Mouse (Mus musculus) monocyte, adult 5-6 weeks (primary cell): ENCODE measurements around the gene Ppp4c. TPM values are rescaled to one million over a fixed set of nuclear protein-coding genes. Genes with fewer than 3 reads are reported as not detected.
A peak's percentile ranks its signal among the peaks of the same experiment; 100 is the strongest.
"Not testable (repeated sequence)": the region's sequence is repeated elsewhere in the genome, so short reads cannot be mapped to it uniquely, and the experiment has no call there.

Source experiments
- ATAC-seq: fragments of 153-309, 156-312 bp; replicated peaks from 2 replicates; pipeline ENCODE4 v1.8.0; 2017; ENCODE audit warnings: mild to moderate bottlenecking; ENCODE audit not compliant: low TSS enrichment, insufficient number of reproducible peaks, severe bottlenecking, poor library complexity, low FRiP score
- total RNA-seq: library from RNA; stranded (forward); fragments of 200-1000, 200-491, 200-594 nt; gene quantifications from 3 replicates; pipeline ENCODE4 v1.2.3, GENCODE M21; 2017

Ppp4c gene
- total RNA-seq, 1 experiment from 2014 or later, result 235 TPM

DNA sequence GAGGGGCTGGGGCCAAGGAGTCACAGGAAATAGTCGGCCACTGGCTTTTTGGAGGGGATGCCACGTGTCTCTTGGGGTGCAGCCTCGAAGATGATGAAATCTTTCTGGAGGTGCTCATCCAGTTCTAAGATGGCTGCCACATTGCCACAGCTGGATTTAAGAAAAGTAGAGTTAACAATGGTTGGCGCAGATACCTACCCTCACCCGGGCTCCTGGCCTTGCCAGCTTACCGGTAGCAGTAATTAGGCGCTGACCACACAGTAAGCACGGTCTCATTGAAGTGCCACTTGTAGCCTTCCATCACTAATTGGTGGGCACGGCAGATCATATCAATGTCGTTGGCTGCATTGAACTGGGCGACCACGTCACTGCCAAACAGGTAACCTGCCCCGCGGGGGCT is 6.2 kb downstream of the Ppp4c start:
- no peak for ATAC-seq

DNA sequence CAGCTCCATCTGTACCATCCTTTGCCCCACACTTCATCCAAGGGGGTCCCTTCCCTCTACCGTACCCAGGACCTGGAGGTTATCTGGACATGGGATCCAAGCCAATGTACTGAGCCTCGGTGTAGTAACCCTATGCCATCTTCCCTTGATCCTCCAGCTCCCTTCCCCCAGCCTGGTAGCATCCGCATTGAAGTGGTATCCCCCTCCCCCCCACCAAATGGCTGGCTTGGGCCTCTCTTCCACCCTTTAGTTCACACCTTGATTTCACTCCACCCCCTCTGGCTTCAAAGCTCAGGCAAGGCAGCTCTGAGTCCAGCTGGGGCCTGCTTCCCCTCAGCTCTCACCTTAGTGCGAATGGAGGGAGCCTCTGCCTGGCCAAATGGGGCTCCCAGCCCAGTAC is 7.2 kb downstream of the Ppp4c start:
- no peak for ATAC-seq

DNA sequence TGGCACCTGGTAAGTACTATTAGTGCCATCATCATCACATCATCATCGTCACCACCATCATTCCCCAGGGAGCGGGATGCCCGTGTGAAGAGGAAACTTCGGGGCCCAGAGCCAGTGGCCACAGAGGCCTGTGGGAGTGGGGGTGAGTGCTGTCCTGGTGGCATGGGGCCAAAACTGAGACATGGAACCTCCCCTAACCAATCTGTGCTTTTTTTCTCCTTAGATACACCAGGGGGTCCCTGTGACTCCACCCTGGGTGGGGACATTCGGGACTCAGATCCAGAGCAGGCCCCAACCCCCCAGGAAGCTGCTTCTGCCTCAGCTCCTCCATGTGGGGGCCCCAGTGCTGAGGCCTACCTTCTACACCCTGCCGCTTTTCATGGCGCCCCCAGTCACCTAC is 7.8 kb downstream of the Ppp4c start:
- no peak for ATAC-seq

DNA sequence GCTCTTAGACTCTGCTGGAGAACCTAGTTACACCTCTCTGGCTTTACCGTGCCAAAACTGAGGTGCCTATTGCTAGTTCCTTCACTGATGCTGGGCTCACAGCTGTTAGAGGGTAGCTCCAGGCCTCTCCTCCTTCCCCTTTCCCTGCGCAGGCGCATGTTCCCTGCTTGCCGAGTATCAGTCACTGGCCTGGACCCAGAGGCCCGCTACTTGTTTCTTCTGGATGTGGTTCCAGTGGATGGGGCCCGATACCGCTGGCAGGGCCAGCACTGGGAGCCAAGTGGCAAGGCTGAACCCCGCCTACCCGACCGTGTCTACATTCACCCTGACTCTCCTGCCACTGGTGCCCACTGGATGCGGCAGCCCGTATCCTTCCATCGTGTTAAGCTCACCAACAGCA is 9.6 kb downstream of the Ppp4c start:
- ATAC-seq, result no peak

DNA sequence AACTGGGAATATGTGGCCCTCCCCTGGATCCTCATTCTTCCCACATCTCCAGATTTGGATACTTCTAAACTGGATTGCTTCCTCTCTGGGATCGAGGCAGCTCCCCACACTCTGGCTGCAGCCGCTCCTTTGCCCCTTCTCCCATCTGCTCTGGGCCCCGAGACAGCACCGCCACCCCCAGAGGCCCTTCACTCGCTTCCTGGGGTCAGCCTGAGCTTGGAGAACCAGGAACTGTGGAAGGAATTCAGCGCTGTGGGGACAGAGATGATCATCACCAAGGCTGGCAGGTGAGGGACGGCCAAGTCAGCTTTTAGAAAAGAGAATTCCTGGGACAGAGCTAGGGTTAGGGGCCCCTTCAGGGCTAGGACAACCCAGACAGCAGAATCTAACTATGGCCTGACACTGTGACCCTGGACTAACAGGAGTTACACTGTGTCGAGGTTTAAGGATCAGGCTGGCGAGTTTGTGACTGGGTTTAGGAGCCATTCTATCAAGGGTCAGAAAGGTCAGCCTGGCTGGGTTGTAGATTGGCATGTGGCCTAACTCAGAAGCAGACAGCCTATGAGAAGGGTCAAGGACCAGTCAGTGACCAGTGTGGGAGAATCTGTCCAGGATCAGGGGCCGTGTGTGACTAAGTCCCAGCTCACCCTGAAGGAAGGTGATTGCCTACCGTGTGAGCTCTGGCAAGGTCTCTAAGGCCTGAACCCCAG is 10.5 kb downstream of the Ppp4c start:
- no peak for ATAC-seq

DNA sequence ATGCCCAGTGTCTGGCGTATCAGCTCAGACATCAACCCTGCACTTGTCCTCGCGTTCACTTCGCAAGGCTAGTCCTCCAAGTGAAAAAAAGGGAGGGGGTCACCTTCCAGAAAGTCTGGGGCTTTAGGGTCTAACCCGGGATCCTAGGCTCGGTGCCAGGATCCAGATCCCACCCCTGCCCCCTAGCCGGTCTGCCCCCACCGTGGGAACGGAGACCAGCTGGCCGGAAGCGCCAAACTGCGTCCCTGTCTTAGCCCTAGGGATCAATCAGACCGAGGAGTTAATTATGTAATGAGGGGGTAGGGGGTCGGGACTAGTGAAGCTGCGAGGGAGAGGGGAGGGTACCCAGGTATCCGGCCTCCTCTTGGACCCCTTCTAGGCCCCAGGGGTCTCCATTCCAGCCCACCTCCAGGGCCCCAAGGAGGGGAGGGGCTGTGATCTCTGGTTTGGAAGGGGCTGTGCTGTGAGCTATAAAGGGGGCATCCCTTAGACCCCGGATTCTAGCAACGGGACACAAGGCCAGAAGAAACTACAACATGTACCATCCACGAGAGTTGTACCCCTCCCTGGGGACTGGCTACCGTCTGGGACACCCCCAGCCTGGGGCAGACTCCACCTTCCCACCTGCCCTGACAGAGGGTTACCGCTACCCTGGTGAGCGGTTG is 11.2 kb downstream of the Ppp4c start, which contains the start of gene Tbx6:
Tbx6 (plus strand) TSS at position 513 of the 665 bp plus-strand sequence.
- ATAC-seq, result no peak

DNA sequence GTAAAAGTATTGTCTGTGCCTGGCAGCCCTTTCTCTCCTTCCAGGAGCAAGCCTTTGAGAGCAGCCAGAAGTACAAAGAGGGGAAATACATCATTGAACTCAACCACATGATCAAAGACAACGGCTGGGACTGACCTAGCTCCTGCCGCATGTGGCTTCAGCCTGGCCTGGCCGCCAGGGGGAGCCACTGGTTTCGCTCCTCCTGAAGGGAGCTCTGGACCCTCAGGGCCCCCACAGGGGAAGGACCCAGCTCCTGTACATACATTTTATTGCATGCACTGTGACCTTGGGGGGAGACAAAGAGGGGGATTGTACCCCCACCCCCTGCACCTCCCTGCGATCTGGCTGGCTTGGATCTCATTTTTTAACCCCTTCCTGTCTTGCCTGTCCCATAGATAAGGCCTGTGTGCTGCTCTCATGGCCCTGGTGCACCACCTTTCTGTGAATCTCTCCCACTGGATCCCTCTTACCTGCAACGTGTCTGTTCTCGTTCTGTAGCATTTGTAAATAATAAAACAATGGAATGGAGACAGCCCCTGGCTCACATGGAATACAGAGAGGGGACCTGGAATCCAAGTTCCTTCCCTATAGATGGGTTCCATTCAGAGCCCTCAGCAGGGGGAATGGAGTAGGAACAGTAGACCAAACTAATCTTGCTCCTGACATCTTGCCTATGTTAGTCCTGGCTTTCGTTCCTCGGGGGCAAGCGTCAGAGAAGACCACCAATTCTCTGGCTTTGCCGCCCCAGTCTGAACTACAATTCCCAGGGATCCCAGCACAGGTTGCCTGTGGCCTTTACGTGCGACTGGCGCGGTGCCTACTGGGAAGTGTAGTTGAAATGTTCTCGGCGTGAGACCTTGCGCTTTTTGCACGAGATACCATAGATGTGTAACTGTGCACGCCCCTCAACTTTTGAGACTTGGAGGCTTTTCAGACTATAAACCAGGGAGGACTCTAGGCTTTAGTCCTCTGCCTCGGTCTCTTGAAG is 12.0 kb downstream of the Ppp4c start:
- peak; percentile 59 for ATAC-seq

DNA sequence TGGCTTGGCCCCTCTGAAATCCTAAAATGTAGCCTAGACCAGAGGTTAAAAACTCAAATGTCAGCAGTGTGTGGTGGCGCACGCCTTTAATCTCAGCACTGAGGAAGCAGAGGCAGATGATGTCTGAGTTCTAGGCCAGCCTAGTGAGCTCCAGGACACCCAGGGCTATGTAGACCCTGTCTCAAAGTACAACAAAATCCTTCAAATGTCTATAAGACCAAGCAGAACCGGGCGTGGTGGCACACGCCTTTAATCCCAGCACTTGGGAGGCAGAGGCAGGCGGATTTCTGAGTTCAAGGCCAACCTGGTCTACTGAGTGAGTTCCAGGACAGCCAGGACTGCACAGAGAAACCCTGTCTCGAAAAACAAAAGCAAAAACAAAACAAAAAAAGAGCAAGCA is 13.2 kb downstream of the Ppp4c start:
- not testable (repeated sequence) for ATAC-seq

DNA sequence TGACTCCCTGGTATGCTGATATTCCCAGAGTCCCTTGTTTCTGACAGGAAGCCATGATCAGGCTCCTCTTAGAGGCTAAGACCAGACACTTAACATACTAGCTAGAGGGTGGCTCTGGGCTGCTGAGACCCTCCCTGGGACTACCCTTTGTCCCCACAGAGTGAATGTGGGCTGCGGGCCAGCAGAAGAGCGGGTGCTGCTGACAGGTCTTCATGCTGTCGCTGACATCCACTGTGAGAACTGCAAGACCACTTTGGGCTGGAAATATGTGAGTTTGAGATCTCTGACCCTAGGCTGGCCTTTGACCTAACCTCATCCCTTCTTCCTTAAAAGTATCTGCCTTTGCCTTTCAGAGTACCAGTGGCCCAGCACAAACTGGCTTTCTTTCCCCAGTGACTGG is 14.1 kb downstream of the Ppp4c start:
- ATAC-seq, result no peak

DNA sequence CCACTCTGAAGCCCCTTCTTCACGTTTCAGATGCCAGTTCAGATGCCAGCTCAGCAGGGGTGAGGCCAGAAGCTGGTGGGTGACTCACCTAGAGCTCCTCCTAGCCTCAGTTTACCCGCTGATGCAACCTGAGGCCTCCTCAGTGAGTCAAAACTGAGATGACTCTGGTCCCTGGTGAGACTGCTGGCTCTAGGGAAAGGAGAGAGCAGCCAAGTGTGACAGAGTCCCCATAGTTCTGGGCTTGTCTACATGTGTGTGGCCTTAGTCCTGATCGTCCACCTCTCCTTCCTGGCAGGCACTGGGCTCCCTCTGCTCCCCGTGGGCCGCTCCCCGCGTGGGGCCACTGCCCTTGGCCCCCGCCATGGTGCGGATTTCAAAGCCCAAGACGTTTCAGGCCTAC is 14.8 kb downstream of the Ppp4c start:
- no peak for ATAC-seq

DNA sequence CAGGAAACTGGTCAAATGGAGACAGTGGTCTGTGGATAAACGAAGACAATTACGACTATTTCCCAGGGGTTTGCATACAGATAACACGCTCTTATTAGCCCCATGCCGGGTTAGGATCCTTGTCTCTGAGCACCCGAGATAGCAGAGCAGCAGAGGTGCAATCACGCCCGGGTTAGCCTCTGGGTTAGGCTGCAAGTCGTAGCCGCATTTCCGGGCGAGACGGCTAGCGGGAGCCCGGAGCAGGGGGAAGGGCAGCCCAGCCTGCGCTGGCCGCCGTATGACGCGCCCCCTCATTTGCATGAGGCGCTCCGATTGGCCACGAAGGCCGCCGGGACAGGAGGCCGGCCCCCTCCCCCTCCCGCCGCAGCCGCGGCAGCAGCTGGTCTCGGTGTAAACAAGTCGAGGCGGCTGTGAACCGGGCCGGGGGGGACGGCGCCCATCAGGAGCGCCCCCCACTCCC is 15.7 kb downstream of the Ppp4c start, which contains the start of gene Ypel3:
Ypel3 (plus strand) TSS at position 358 of the 460 bp plus-strand sequence.
- peak; percentile 77 for ATAC-seq

DNA sequence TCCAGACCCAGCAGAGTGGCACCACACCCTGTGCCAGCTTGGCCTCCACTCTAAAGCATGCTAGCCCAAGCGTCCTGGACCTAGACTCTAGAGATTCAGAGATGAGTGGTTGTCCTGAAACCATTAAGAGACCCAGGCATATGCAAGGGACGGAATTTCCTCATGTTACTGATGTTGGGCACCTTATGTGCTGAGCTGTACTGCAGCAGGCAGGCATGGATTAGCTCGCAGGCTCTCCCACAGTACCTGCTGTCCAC is 16.4 kb downstream of the Ppp4c start:
- no peak for ATAC-seq

DNA sequence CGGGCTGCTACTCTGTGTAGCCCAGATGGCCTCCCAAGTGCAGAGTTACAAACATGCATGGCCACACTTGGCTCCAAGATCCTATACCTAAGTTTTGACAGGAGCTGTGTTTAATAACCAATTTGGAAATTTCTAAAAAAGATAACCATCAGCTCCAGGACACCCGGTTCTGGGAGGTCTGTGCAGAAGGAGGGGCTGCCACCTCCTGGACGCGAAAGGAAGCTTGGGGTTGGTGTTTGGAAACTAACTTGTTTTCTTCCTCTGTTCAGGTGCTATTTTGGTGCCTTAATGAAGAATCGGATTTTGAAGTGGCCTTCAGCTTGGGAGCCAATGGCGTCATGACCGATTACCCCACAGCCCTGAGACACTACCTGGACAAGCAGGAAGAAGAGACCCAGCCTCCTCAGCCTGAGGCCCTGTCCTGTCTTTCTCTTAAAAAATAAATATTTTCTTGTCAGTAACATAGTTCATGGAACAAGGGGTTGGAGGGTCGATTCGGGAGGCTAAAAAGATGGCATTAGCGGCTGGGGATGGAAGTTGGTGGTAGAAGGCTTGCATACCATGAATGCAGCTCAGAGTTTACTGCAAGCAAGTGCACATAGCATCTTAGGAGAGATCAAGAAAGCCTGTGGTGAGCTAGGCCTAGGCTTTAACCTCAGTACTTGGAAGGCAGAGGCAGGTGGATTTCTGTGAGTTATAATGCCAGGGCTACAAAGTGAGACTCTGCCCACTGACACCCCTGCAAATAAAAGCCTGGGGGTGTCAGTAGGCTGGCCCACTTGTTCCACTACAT is 16.9 kb downstream of the Ppp4c start:
- no peak for ATAC-seq

DNA sequence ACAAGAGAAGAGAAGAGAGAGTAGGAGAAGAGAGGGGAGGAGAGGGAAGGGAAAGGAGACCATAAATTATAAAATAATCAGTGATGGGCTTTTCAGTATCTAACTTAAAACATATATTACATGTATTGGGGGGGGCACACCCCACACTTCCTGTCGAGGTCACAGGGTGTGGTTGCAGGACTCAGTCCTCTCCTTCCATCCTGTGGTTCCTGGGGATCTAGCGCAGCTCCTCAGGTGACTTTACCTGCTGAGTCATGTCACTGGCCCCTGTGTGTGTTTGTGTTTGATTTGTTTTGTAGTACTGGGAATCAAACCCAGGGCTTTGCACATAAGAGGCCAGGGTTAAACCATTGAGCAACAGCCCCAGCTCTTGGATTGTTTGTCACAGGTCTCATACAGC is 17.8 kb downstream of the Ppp4c start:
- ATAC-seq, result no peak

DNA sequence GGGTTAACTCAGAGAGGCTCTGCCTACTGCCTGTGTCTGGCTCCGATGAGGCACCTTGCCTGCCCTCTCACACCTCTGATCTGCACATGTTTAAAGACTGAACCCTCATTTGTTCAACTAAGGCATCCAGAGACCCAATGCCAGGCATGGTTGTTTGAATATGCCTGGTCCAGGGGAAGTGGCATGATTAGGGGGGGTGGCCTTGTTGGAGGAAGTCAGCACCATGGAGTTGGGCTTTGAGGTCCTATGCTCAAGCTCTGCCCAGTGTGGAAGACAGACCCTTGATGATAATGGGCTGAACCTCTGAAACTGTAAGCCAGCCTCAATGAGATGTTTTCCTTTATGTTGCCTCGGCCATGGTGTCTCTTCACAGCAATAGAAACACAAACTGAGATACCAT is 18.9 kb downstream of the Ppp4c start:
- ATAC-seq, result no peak

DNA sequence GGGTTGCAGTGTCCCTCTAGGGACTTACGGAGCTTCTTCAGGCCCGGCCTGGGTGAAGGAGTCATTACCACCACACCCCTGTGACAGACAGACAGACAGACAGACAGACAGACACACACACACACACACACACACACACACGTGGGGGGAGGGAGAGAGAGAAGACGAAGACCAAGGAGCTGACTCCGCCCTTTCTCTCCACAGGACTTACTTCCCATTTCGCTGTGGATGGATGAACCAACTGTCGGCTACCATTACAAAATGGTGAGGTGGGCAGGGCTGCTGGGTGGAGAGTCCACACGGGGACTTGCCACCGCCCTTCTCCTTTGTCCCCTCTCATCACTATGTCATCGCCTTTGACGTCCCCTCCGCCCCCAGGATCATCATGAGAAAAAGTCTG is 21.5 kb downstream of the Ppp4c start:
- ATAC-seq, result peak; percentile 90

DNA sequence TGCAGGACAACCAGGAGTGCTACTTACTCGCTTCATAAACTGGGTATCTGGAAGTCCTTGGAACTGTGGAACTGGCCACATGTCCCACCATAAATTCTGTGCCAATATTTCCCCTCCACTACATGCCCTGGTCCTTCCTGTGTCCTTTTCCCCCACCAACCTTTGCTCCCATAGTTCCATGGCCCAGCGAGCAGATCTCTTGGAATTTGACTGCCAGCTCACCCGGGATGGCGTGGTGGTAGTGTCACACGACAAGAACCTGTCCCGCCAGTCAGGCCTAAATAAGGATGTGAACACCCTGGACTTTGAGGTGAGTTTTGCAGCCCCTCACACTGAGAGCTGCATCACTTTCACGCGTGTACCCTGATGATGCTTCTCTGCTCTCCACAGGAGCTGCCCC is 25.3 kb downstream of the Ppp4c start:
- ATAC-seq, result no peak

DNA sequence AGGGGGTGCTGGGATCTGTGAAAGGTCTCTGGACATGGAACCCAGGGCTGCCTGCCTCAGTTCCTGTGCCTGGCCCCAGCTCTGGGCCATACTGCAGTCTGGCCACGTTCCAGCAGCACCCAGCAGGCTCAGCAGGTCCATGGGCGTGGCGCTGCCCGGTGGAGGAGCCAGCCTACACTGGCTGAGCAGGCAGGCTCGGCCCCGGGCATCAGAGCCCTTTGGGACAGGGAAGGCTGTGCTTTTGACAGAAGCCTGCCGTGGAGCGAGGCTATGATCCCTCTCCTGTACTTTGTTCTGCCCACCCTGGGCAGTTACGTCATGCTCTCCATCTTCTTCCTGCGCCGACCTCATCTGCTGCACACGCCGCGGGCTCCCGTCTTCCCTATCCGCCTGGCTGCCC is 26.1 kb downstream of the Ppp4c start, which contains the start of gene Gdpd3:
Gdpd3 (plus strand) TSS at position 134 of the 400 bp plus-strand sequence.
- no peak for ATAC-seq

DNA sequence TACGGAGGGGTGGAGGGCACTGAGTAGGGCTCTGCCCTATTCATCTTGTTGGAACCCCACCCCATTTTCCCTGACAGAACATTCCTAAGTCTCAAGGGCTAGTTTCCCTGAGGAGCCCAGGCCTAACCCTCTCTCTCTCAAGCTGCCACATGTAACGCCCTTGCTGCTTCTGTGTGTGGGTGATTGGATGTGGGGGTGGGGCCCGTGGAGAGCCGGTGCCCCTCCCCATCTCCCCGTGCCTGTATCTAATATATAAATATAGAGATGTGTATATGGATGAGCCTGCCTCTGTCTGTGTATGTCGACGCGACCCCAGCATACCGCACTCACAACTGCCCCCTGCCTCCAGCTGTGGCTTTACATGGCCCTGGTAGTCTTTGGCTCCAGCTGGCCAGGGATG is 26.8 kb downstream of the Ppp4c start:
- no peak for ATAC-seq
